Comparison of ENCODE assay signal across 9 mouse cellular contexts in the genomic region with DNA sequence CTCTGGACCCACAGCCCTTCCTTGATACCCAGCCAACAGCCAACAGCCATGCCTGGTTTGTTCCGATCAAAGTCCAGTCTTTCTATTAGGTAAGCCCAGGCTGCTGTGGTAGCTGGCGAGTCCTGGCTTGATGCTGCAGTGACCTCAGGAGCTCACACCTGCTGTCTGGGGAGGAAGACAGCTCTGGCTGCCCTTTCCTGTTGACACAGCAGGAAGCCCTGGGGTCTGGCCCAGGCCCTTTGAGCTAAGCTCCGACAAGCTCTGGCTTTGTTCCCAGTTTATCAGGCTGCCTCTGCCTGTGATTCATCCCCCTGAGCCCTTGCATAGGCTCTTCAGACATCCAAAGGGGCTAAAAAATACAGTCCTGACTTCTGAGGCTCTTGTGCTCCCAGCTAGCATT. TPM values are rescaled to one million over a fixed set of nuclear protein-coding genes. Genes with fewer than 3 reads are reported as not detected.
DNase-seq lines count a peak whose midpoint lies in the region; ATAC-seq lines count a peak whose summit lies in the region.
"Had no signal": no experiment of that assay in that cellular context is flagged by ENCODE, and none has a peak within 500 bp of the region (broad histone marks: within the 10 kb centered on the region; RNA-seq: fewer than 3 reads in every experiment).

No protein-coding gene starts in this region.

- H3K27me3 ChIP-seq in heart, embryonic 10.5 days (ENCODE audit: insufficient read depth, poor library complexity, severe bottlenecking): peaks cover 15% of the 10 kb centered on the region; the same call in 1 of the 2 replicates
- H3K27me3 ChIP-seq in kidney, embryonic 16.5 days (ENCODE audit: insufficient read depth, low read length): no peaks in the 10 kb centered on the region
- H3K27me3 ChIP-seq: embryonic facial prominence, embryonic 12.5 days had no signal

- no peaks in the 10 kb centered on the region for H3K9me3 ChIP-seq in heart, embryonic 10.5 days
- no peaks in the 10 kb centered on the region for H3K9me3 ChIP-seq in kidney, embryonic 16.5 days (ENCODE audit: low read length)
- H3K9me3 ChIP-seq: embryonic facial prominence, embryonic 12.5 days had no signal

- H3K4me3 ChIP-seq in heart, embryonic 10.5 days: no peak overlapping the region
- H3K4me3 ChIP-seq in kidney, embryonic 16.5 days (ENCODE audit: low read length): no peak overlapping the region
- H3K4me3 ChIP-seq: embryonic facial prominence, embryonic 12.5 days had no signal

- no peaks in the 10 kb centered on the region for H3K36me3 ChIP-seq in heart, embryonic 10.5 days
- H3K36me3 ChIP-seq in kidney, embryonic 16.5 days (ENCODE audit: insufficient read depth, low read length): no peaks in the 10 kb centered on the region
- H3K36me3 ChIP-seq: embryonic facial prominence, embryonic 12.5 days had no signal

- H3K27ac ChIP-seq in heart, embryonic 10.5 days: 0 out of 2 replicates have a peak overlapping the region, but pooled peaks have one; percentile 49
- peak overlapping the region; percentile 34 for H3K27ac ChIP-seq in kidney, embryonic 16.5 days (ENCODE audit: low read length)
- H3K27ac ChIP-seq: embryonic facial prominence, embryonic 12.5 days had no signal

- peak; percentile 95 for DNase-seq in heart, adult 11 months
- no peak for DNase-seq in heart, postnatal 25 days (ENCODE audit: low spot score)
- DNase-seq in heart, embryonic 10.5 days (ENCODE audit: low spot score): peak; percentile 79
- DNase-seq in left cerebral cortex, adult 8-10 months (ENCODE audit: low spot score in 2 of 2): no peak

- intact Hi-C loops in heart, postnatal 25 days (cut with DNase I): no loop called here

- no peak overlapping the region for H3K4me2 ChIP-seq in kidney, embryonic 16.5 days (replicated peaks; ENCODE audit: low read depth, low read length)
- H3K4me2 ChIP-seq: embryonic facial prominence, embryonic 12.5 days had no signal

- no peak overlapping the region for H3K9ac ChIP-seq in kidney, embryonic 16.5 days (replicated peaks; ENCODE audit: low read length)
- H3K9ac ChIP-seq: embryonic facial prominence, embryonic 12.5 days had no signal

- H3K4me1 ChIP-seq in heart, embryonic 10.5 days: peaks cover 14% of the 10 kb centered on the region
- H3K4me1 ChIP-seq in kidney, embryonic 16.5 days (ENCODE audit: insufficient read depth, low read length): no peaks in the 10 kb centered on the region

- WGBS in heart, embryonic 10.5 days: 33% methylated on average over 3 of the region's 3 CpGs
- 34% methylated on average over 3 of the region's 3 CpGs for WGBS in kidney, embryonic 16.5 days

- peak; percentile 40; the same call in 1 of the 2 replicates for ATAC-seq in cerebellum, adult (ENCODE audit: insufficient number of reproducible peaks, low FRiP score, low TSS enrichment)
- peak; percentile 87 for ATAC-seq in kidney, embryonic 16.5 days (ENCODE audit: low FRiP score, low TSS enrichment)
- ATAC-seq in megakaryocyte, adult 5-6 weeks (ENCODE audit: poor library complexity, severe bottlenecking): peak; percentile 35; the same call in 1 of the 2 replicates
- no peak for ATAC-seq in granulocyte monocyte progenitor cell, adult 5-6 weeks (replicated peaks; ENCODE audit: poor library complexity, severe bottlenecking)

RNA-seq across cellular contexts. Expression of a gene that starts 23.5 kb away (rescaled TPM):
- total RNA-seq in heart, postnatal 25 days (2021): 1 to 10 TPM; 2.3 to 3.3 TPM
- polyA plus RNA-seq in heart, embryonic 10.5 days (2016; fragmentation: Nextera tagmentation; extraction: Ambion mirVana): 9.6 and 10.1 TPM in 2 replicates
- polyA plus RNA-seq in kidney, embryonic 16.5 days (2015; fragmentation: Nextera tagmentation; extraction: Ambion mirVana): 20.4 and 22.4 TPM in 2 replicates
- 2.7 and 5.5 TPM in 2 replicates for total RNA-seq in megakaryocyte, adult 5-6 weeks (2015)
- 8.5 and 9.2 TPM in 2 replicates for total RNA-seq in megakaryocyte, adult 5-6 weeks (2017)
- total RNA-seq in granulocyte monocyte progenitor cell, adult 5-6 weeks (2014; fragmentation: Nextera tagmentation): 2.5 and 5.3 TPM in 2 replicates
- 3.5 and 6.7 TPM in 2 replicates for total RNA-seq in granulocyte monocyte progenitor cell, adult 5-6 weeks (2017)
- 1 to 10 TPM; 7.4 to 8.6 (median 8.4) TPM for total RNA-seq in left cerebral cortex, adult 8-10 months (2022)

RNA-seq across cellular contexts. Expression of a gene that starts 24.5 kb away (rescaled TPM):
- 10 to 100 TPM; 44.4 to 44.8 TPM for total RNA-seq in heart, postnatal 25 days (2021)
- 155 and 187 TPM in 2 replicates for polyA plus RNA-seq in heart, embryonic 10.5 days (2016; fragmentation: Nextera tagmentation; extraction: Ambion mirVana)
- polyA plus RNA-seq in kidney, embryonic 16.5 days (2015; fragmentation: Nextera tagmentation; extraction: Ambion mirVana): 194 and 197 TPM in 2 replicates
- 24.9 and 31.9 TPM in 2 replicates for total RNA-seq in megakaryocyte, adult 5-6 weeks (2015)
- total RNA-seq in megakaryocyte, adult 5-6 weeks (2017): 13.3 and 20.1 TPM in 2 replicates
- 91.5 and 110 TPM in 2 replicates for total RNA-seq in granulocyte monocyte progenitor cell, adult 5-6 weeks (2014; fragmentation: Nextera tagmentation)
- 56.4 and 69.3 TPM in 2 replicates for total RNA-seq in granulocyte monocyte progenitor cell, adult 5-6 weeks (2017)
- 10 to 100 TPM; 79.8 to 83.3 (median 82.0) TPM for total RNA-seq in left cerebral cortex, adult 8-10 months (2022)

RNA-seq across cellular contexts. Expression of a gene that starts 25.0 kb away (rescaled TPM):
- 1 to 10 TPM in 1 of 2 experiments, not detected in 1; 2.7 TPM for total RNA-seq in heart, postnatal 25 days (2021)
- 1.4 and 4.5 TPM in 2 replicates for polyA plus RNA-seq in heart, embryonic 10.5 days (2016; fragmentation: Nextera tagmentation; extraction: Ambion mirVana)
- polyA plus RNA-seq in kidney, embryonic 16.5 days (2015; fragmentation: Nextera tagmentation; extraction: Ambion mirVana): 2.9 and 7.7 TPM in 2 replicates
- 7.6 and 12.8 TPM in 2 replicates for total RNA-seq in megakaryocyte, adult 5-6 weeks (2015)
- 10.6 and 15.5 TPM in 2 replicates for total RNA-seq in megakaryocyte, adult 5-6 weeks (2017)
- total RNA-seq in granulocyte monocyte progenitor cell, adult 5-6 weeks (2014; fragmentation: Nextera tagmentation): 7.1 and 23.8 TPM in 2 replicates
- 18.5 and 25.8 TPM in 2 replicates for total RNA-seq in granulocyte monocyte progenitor cell, adult 5-6 weeks (2017)
- 10 to 100 TPM; 10.4 to 20.8 (median 16.4) TPM for total RNA-seq in left cerebral cortex, adult 8-10 months (2022)
- polyA plus RNA-seq: embryonic facial prominence, embryonic 12.5 days had no signal

RNA-seq across cellular contexts. Expression of a gene that starts 45.3 kb away (rescaled TPM):
- 10 to 100 TPM; 17.3 to 20.2 TPM for total RNA-seq in heart, postnatal 25 days (2021)
- polyA plus RNA-seq in heart, embryonic 10.5 days (2016; fragmentation: Nextera tagmentation; extraction: Ambion mirVana): 55.7 and 62.0 TPM in 2 replicates
- polyA plus RNA-seq in kidney, embryonic 16.5 days (2015; fragmentation: Nextera tagmentation; extraction: Ambion mirVana): 130 and 138 TPM in 2 replicates
- total RNA-seq in megakaryocyte, adult 5-6 weeks (2015): 526 and 619 TPM in 2 replicates
- total RNA-seq in megakaryocyte, adult 5-6 weeks (2017): 490 and 532 TPM in 2 replicates
- 136 and 152 TPM in 2 replicates for total RNA-seq in granulocyte monocyte progenitor cell, adult 5-6 weeks (2014; fragmentation: Nextera tagmentation)
- 127 and 150 TPM in 2 replicates for total RNA-seq in granulocyte monocyte progenitor cell, adult 5-6 weeks (2017)
- 100 to 1,000 TPM in 1 of 4 experiments, 10 to 100 TPM in 3; 52.1 to 105 (median 68.9) TPM for total RNA-seq in left cerebral cortex, adult 8-10 months (2022)

Comparison
In these comparisons a context has a peak if more than half of its experiments do, and no peak if none do; other contexts are left out.
1. DNase-seq: peak in heart, adult 11 months (single experiment) and heart, embryonic 10.5 days (single experiment); none in heart, postnatal 25 days (single experiment) and left cerebral cortex, adult 8-10 months (0 of 2).